Mouse (Mus musculus) lung, adult 2 months (tissue): ENCODE measurements around the gene Cdipt.

Source experiments
- CTCF ChIP-seq: fragments of 200-500 bp; IDR thresholded peaks from 2 replicates; pipeline ENCODE4 v1.5.1; 2011; ENCODE audit warnings: mild to moderate bottlenecking, low read length, control low read depth; ENCODE audit not compliant: insufficient read depth
- POLR2A ChIP-seq: fragments of 200-500 bp; IDR thresholded peaks from 2 replicates; pipeline ENCODE4 v1.6.1; 2011; ENCODE audit warnings: low read depth, mild to moderate bottlenecking, control low read depth, low read length, borderline replicate concordance; ENCODE audit errors: extremely low read depth

DNA sequence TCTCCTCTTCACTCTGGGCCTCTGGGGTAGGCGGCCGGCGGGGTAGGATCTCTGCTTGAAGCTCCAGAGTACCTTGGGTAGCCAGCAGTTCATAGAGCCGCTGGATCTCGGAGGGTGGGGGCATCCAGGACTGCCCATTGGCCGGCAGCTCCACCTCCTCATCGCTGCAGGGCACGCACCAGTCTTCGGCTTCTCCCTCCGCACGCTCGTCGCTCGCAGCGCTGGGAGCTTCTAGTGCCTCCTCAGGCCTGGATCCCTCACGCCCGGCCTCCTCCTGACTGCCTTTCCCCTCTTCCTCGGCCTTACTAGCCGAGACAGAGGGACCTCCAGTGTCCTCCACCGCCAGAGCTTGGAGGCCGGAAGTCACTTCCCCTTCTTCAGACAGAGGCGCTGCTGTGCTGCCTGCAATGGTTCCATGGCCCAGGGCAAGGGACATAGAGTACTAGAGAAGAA, 40.8 kb downstream of the Cdipt start:
- TF ChIP-seq CTCF = no peak
- peak; percentile 81; the same call in 1 of the 2 replicates for TF ChIP-seq POLR2A
